Mouse (Mus musculus): Measurements from ENCODE around the gene Stk10. TPM values are rescaled to one million over a fixed set of nuclear protein-coding genes. Genes with fewer than 3 reads are reported as not detected.

Stk10 gene
- polyA plus RNA-seq, 1 experiment from 2014 or later = 2.9 TPM

DNA sequence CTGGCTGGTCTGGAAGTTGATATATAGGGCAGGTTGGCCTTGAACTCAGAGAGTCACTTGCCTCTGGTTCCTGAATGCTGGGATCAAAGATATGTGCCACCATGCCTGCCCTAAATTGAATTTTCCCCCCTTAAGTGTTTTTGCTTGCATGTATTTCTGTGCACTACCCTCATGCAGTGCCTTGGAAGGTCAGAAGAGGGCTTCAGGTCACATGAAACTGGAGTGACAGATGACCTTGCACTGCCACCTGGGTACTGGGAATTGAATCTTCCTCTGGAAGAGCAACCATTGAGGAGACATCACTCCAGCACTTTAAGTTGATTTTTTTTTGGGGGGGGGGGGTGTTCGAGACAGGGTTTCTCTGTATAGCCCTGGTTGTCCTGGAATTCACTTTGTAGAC, 3.0 kb upstream of the Stk10 start:
- no peak overlapping the region for H3K4me3 ChIP-seq

DNA sequence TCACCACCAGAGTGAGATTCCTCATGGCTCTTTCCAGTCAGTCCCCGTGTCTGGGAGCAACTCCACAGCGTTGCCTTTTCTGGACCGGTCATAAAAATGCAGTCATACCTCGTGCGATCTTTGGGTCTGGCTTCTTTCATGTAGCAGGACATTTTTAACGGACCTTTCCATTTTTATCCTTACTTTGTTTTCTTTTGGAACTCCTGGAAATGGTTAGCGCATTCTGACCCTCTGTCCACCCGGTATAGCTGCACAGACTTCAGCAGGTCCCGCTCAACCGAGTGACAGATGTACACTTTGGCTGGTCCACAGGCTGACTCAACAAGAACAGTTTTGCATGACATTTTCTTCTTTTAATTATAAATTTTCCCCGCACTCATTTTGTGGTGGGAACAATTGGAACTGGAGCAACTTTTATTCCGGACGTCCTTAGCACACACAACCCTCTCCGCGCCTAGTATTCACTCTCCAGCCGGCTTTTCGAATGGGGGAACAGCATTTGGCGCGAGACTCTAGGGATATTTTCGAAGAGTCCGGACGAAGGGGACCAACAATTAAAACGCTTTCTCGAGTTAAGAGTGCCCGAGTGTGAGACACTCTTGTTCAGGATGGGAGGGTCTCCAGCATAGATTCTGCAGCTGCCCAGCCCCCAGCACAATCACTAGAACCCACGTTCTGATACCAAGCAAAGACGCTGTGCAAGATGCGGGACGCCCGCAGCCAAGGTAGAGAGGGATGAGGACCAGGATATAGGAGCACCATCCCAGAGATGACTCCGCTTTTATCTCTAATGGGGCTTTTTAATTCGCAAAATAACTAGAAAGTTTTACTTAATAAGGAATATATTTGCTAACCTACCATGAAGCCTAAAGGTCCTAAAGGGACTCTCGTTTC, 987 bp upstream of the Stk10 start, which contains the start of gene Efcab9:
Gene Efcab9, minus strand, starts transcription at position 211 of the 894 bp plus-strand sequence.
- peak within 1 kb of the TSS; percentile 56 for H3K9ac ChIP-seq
- 5% methylated on average over 33 of the region's 33 CpGs for WGBS
- peak within 1 kb of the TSS; percentile 71 for H3K4me3 ChIP-seq
- no peak for ATAC-seq (ENCODE audit: borderline replicate concordance, extremely low read depth, low FRiP score, low TSS enrichment)
- 0 out of 2 replicates have a peak within 1 kb of the TSS, but pooled peaks have one; percentile 16 for H3K27ac ChIP-seq
- H3K27me3 ChIP-seq = no peaks in the 10 kb centered on the region
- no peaks in the 10 kb centered on the region for H3K9me3 ChIP-seq
- no peaks in the 10 kb centered on the region for H3K36me3 ChIP-seq
- peaks cover 17% of the 10 kb centered on the region for H3K4me1 ChIP-seq
- H3K4me2 ChIP-seq = peak within 1 kb of the TSS; percentile 99

More for the DNA sequence above, 3.0 kb upstream of the Stk10 start:
- Histone ChIP-seq H3K4me2 (no peak overlapping the region), H3K36me3 (no peaks in the 10 kb centered on the region), H3K9me3 (no peaks in the 10 kb centered on the region), H3K9ac (no peak overlapping the region), H3K27ac (no peak overlapping the region), H3K4me1 (peaks cover 17% of the 10 kb centered on the region), H3K27me3 (no peaks in the 10 kb centered on the region)
- no peak for ATAC-seq (ENCODE audit: borderline replicate concordance, extremely low read depth, low FRiP score, low TSS enrichment)
- 82% methylated on average over 1 of the region's 1 CpGs for WGBS

DNA sequence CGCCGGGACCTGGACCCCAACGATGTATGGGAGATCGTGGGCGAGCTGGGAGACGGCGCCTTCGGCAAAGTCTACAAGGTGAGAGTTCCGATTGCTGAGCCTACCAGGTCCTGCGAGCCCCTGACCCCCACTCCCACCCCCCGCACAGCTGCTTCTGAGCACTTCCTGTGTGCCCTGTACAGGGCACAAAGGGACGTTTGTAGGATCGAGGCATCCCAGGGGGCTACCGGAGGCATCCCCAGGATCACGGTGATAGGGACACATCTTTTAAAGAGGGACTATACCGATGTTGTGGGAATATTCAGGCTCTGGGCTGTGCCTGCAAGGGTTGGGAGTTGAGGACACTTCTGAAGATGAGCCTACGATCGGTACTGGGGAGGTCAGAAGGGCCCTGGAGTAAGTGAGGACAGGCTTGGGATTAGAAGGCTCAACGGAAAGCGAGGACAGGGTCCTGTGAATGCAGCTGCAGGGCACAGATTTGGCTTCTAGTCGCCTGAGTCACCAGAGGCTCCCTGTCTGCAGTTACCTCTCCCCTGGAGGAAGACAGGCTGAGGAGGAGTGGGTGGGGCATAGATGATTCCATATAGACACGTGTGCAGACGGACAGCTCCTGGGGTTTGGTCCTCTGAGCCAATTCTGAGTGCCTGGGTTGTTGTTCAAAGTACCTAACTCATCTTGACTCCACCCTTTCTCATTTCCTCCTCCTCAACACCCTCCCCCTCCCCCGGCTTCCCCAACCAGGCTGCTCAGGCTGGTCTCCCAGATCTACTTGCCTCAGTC, 567 bp downstream of the Stk10 start:
- peak; percentile 23 for ATAC-seq (ENCODE audit: borderline replicate concordance, extremely low read depth, low FRiP score, low TSS enrichment)
- under 1% methylated on average over 24 of the region's 24 CpGs for WGBS
- Histone ChIP-seq H3K27me3 (no peaks in the 10 kb centered on the region), H3K36me3 (no peaks in the 10 kb centered on the region), H3K27ac (no peak overlapping the region), H3K9ac (peak overlapping the region; percentile 64), H3K4me3 (peak overlapping the region; percentile 71), H3K4me2 (peak overlapping the region; percentile 99), H3K4me1 (peaks cover 22% of the 10 kb centered on the region), H3K9me3 (no peaks in the 10 kb centered on the region)

DNA sequence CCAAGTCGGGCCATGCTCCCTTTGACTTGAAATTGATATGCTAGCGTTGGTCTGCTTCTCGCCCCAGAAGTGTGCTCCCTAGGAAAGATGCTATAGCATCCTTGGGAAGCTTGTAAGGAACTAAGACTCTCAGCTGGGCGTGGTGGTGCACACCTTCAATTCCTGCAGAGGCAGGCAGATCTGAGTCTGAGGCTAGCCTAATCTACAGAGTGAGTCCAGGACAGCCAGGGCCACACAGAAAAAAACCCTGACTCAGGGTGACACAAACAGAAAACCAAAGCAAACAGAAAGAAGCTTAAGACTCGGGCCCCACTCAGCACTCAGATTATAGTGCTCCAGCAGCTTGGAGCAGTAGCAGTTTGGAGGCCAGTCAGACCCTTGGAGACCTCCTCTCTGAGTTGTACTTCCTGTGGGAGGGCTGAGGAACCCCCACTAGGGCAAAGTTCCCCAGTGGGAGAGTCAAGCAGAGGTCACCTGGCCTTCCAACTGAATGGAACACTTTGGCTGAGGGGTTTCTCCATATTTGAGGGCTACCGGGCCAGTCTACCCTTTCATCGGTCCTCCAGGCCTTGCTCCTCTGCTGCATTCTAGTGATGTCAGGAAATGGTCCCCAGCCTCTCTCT, 1.5 kb downstream of the Stk10 start:
- H3K27ac ChIP-seq = no peak overlapping the region
- H3K4me2 ChIP-seq = peak overlapping the region; percentile 99
- no peak overlapping the region for H3K9ac ChIP-seq
- 66% methylated on average over 7 of the region's 7 CpGs for WGBS
- H3K9me3 ChIP-seq = no peaks in the 10 kb centered on the region
- 0 out of 2 replicates have a peak overlapping the region, but pooled peaks have one; percentile 71 for H3K4me3 ChIP-seq
- no peaks in the 10 kb centered on the region for H3K36me3 ChIP-seq
- peaks cover 31% of the 10 kb centered on the region for H3K4me1 ChIP-seq
- no peak for ATAC-seq (ENCODE audit: borderline replicate concordance, extremely low read depth, low FRiP score, low TSS enrichment)
- no peaks in the 10 kb centered on the region for H3K27me3 ChIP-seq

DNA sequence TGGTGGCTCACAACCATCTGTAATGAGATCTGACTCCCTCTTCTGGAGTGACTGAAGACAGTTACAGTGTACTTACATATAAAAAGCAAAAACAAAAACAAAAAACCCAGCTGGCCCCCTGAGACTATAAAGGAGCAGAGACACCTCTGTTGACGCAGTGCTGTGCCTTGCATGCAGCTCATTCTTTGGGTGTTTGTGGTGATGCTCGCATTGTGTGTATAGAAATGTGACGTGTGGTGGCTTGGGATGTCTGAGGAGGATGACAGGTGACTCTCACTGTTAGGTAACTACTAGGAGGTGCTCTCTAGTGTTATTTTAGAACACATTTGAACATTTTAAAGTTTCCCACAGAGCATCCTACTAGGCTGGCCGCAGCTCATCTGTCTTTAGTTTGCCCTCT, 2.5 kb downstream of the Stk10 start:
- Histone ChIP-seq H3K4me1 (peaks cover 34% of the 10 kb centered on the region), H3K9me3 (no peaks in the 10 kb centered on the region), H3K4me3 (no peak overlapping the region), H3K4me2 (no peak overlapping the region), H3K27ac (no peak overlapping the region), H3K27me3 (no peaks in the 10 kb centered on the region), H3K9ac (no peak overlapping the region), H3K36me3 (no peaks in the 10 kb centered on the region)
- ATAC-seq (ENCODE audit: borderline replicate concordance, extremely low read depth, low FRiP score, low TSS enrichment) = no peak
- WGBS = 96% methylated on average over 4 of the region's 4 CpGs

DNA sequence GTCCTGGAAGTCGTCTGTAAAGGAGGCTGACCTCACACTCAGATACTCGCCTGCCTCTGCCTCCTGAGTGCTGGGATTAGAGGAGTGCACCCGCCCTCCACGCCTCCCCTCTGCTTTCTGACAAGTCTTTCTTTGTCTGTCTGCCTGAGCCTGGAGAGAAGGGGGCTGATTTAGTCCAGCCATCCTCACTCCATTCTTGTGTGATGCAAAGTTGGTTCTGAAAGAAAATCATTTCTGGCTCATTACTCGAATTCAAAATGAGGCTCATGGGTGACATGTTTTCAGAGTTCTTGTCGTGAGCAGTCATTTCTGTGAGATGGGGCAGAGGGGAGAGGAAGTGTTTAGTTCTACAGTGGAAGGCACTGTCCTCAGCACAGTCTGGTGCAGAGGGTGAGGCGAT, 3.8 kb downstream of the Stk10 start:
- Histone ChIP-seq H3K36me3 (no peaks in the 10 kb centered on the region), H3K4me3 (no peak overlapping the region), H3K27me3 (no peaks in the 10 kb centered on the region), H3K9ac (no peak overlapping the region), H3K9me3 (no peaks in the 10 kb centered on the region), H3K4me2 (no peak overlapping the region), H3K27ac (no peak overlapping the region), H3K4me1 (peaks cover 33% of the 10 kb centered on the region)
- ATAC-seq (ENCODE audit: borderline replicate concordance, extremely low read depth, low FRiP score, low TSS enrichment) = no peak
- WGBS = 58% methylated on average over 7 of the region's 7 CpGs

DNA sequence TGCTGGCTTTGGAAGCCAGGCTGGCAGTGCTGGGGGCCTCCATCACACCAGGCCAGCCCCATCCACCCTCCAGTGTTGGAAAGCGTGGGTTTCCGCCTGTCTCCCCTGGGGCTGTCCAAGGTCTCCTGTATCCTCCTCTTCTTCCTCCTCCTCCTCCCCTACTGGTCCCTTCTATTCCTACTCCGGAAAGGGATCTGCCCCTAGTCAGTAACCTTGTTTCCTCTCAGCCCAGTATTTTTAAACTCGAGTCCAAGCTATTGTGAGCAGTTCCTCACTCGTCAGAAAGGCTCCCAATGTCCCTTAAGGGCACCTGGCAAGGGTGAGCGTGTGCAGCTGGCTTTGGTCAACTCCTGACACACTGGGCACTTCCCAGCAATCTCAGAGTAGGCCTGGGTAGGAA, 5.3 kb downstream of the Stk10 start:
- WGBS = 63% methylated on average over 6 of the region's 6 CpGs
- no peaks in the 10 kb centered on the region for H3K9me3 ChIP-seq
- H3K36me3 ChIP-seq = no peaks in the 10 kb centered on the region
- ATAC-seq (ENCODE audit: borderline replicate concordance, extremely low read depth, low FRiP score, low TSS enrichment) = no peak
- peaks cover 35% of the 10 kb centered on the region for H3K4me1 ChIP-seq
- peak overlapping the region; percentile 44; the same call in 1 of the 2 replicates for H3K27ac ChIP-seq
- H3K27me3 ChIP-seq = no peaks in the 10 kb centered on the region
- no peak overlapping the region for H3K9ac ChIP-seq
- no peak overlapping the region for H3K4me3 ChIP-seq
- H3K4me2 ChIP-seq = no peak overlapping the region

DNA sequence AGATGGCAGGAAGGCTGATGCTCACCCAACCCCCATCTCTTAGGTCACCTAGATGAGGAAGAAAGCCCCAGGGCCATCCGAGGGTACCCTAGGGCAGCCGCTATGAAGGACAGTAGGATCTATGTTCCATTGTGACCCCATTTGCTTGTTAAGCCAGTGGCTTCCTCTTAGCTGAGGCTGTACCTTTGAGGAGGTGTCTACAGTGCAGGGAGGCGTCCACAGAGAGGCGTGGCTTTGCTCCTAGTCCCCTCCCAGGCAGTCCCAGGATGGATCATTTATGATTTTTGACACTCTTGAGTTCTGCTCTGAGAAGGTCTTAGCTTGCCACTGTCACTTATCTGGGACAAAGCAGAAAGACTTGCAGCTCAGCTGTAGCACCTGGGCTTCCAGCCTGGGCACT, 5.7 kb downstream of the Stk10 start:
- H3K36me3 ChIP-seq = no peaks in the 10 kb centered on the region
- peaks cover 33% of the 10 kb centered on the region for H3K4me1 ChIP-seq
- H3K27me3 ChIP-seq = no peaks in the 10 kb centered on the region
- 69% methylated on average over 4 of the region's 4 CpGs for WGBS
- no peak overlapping the region for H3K4me2 ChIP-seq
- no peaks in the 10 kb centered on the region for H3K9me3 ChIP-seq
- ATAC-seq (ENCODE audit: borderline replicate concordance, extremely low read depth, low FRiP score, low TSS enrichment) = no peak
- peak overlapping the region; percentile 44; the same call in 1 of the 2 replicates for H3K27ac ChIP-seq
- no peak overlapping the region for H3K4me3 ChIP-seq
- no peak overlapping the region for H3K9ac ChIP-seq

DNA sequence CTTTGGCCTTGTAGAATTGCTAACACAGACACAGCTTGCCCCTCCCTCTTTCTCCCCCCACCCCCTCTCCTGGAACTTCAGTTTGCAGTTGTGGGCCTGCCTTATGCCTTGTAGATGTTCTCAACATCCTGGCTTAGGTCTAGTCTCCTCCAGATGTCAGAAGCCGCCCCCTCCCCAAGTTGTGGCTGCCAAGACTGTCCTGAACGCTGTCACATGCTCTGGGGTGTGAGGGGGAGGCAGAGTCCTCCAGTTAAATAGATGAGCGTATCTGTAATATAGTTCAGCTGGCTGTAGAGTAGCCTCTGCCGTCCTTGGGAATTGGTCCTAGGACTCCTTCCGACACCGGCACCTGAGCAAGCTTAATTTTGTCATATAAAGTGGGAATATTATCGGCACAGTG, 6.6 kb downstream of the Stk10 start:
- Histone ChIP-seq H3K9ac (no peak overlapping the region), H3K4me3 (no peak overlapping the region), H3K27ac (no peak overlapping the region), H3K9me3 (no peaks in the 10 kb centered on the region), H3K4me2 (no peak overlapping the region), H3K27me3 (no peaks in the 10 kb centered on the region), H3K36me3 (no peaks in the 10 kb centered on the region), H3K4me1 (peaks cover 36% of the 10 kb centered on the region)
- 62% methylated on average over 7 of the region's 7 CpGs for WGBS
- ATAC-seq (ENCODE audit: borderline replicate concordance, extremely low read depth, low FRiP score, low TSS enrichment) = 0 out of 2 replicates have a peak, but pooled peaks have one; percentile 36

DNA sequence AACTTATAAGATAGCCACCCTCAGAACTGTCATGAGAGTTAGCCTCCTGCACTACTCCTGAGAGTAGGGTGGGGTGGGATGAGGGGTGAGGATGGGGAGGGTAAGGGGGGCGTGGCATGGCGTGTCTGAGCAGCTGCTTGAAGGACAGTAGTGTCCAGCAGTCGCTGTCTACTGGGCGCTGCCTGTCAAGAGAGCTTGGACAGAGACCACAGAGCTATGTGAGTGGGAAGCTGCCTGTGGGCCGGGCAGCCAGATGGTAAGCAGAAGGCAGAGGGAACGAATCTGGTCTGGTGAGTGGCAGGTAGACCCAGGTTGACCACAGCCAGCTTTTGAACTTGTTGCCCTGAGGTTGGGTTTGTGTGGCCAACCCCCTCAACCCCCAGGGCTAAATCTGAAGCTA, 7.4 kb downstream of the Stk10 start:
- H3K9me3 ChIP-seq = no peaks in the 10 kb centered on the region
- no peak overlapping the region for H3K4me2 ChIP-seq
- no peak overlapping the region for H3K9ac ChIP-seq
- no peak overlapping the region for H3K4me3 ChIP-seq
- ATAC-seq (ENCODE audit: borderline replicate concordance, extremely low read depth, low FRiP score, low TSS enrichment) = no peak
- peaks cover 36% of the 10 kb centered on the region for H3K4me1 ChIP-seq
- H3K36me3 ChIP-seq = no peaks in the 10 kb centered on the region
- H3K27ac ChIP-seq = no peak overlapping the region
- WGBS = 74% methylated on average over 6 of the region's 6 CpGs
- no peaks in the 10 kb centered on the region for H3K27me3 ChIP-seq

DNA sequence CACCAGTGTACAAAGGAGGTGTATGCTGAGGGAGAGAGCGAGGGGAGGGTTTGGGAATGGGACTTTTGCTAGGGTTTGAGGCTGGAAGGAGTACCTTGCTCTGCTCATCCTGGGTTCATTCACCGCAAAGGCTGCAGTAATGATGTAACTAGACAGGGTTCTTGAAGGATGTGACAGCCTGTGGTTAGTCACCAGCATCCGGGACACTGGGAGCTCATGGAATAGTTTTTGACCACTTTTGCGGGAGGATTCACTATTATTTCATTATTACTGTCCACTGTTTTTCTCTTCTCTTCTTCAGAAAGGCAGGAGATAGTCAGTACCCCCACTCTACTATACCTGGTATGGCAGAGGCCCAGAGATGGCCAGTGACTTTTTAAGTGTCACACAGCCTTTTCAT, 9.1 kb downstream of the Stk10 start:
- ATAC-seq (ENCODE audit: borderline replicate concordance, extremely low read depth, low FRiP score, low TSS enrichment) = no peak
- Histone ChIP-seq H3K4me3 (no peak overlapping the region), H3K27ac (no peak overlapping the region), H3K27me3 (no peaks in the 10 kb centered on the region), H3K4me1 (peaks cover 49% of the 10 kb centered on the region), H3K9ac (no peak overlapping the region), H3K4me2 (no peak overlapping the region), H3K36me3 (no peaks in the 10 kb centered on the region), H3K9me3 (no peaks in the 10 kb centered on the region)
- WGBS = 90% methylated on average over 4 of the region's 4 CpGs

Measured in lung, embryonic 15.5 days (tissue).